Mouse (Mus musculus) colon, adult 2 months (tissue): ENCODE measurements around the gene Krtap26-1. TPM values are rescaled to one million over a fixed set of nuclear protein-coding genes. Genes with fewer than 3 reads are reported as not detected.

ENCODE experiments used
- polyA plus RNA-seq: library from polyadenylated mRNA; depleted of rRNA; stranded (reverse); fragments of >200 nt; gene quantifications from 2 replicates; pipeline ENCODE4 v1.2.3, GENCODE M21; 2012; rRNA removed

The Krtap26-1 gene
- 0.12 TPM in 1 of 2 replicates, not detected in the other for polyA plus RNA-seq

GRCm38 (mm10) chr16:88647358-88647846 lies at the start of gene Krtap26-1:
Krtap26-1 (minus strand) TSS chr16:88647796.

GRCm38 (mm10) chr16:88671571-88671970 lies 24.0 kb upstream of the Krtap26-1 start, which contains the start of gene Krtap27-1:
Krtap27-1 (minus strand) TSS chr16:88671671.

DNA sequence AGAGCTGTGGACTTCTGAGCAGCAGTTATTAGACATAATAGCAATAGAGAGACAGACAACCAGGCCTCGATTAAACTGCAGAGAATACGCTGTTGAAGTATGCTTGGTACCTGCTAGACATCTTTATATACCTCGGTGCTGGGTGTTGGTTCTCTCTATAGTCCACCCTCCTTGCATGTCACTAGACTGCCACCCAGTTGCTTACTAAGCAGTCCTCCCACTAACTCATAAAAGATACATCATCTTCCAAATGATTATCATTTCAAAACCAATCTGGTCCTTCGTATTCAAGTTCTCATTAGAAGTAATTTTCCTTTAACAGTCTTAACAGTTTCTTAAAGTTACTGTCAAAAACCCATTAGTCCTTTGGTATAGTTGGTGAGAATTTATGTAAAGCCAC lies 20.0 kb downstream of the Krtap26-1 start, which contains the start of gene 2310079G19Rik:
2310079G19Rik (minus strand) TSS at position 101 of the 400 bp plus-strand sequence.

DNA sequence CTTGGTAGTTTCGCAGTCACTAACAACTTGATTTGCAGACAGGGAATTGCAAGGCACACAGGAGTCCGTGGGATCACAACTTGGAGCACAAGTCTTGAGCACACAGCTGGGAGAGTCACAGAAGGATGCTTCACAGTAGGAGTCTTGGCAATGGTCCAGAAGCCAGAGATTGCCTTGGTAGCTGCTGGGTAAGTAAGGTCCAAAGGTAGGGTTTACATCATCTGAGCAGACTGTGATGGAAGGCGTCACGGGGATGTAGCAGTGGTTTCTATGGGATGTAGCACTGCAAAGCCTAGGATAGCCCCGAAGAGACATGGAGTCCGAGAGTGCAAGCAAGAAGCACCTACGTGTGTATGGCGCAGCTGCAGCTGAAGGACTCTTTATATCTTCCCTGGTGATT lies 35.7 kb downstream of the Krtap26-1 start, which contains the start of gene Krtap24-1:
Krtap24-1 (minus strand) TSS at position 358 of the 400 bp plus-strand sequence.

Other genes with a start within 250 kb of the Krtap26-1 start
- not detected in 2 replicates for gene Cldn17, start 140.8 kb downstream of the Krtap26-1 start, polyA plus RNA-seq
- 40.5 and 44.3 TPM in 2 replicates for gene Cldn8, start 84.6 kb downstream of the Krtap26-1 start, polyA plus RNA-seq
- not detected in 2 replicates for gene Krtap24-1, start 35.5 kb downstream of the Krtap26-1 start, polyA plus RNA-seq
- gene 2310079G19Rik, start 20.1 kb downstream of the Krtap26-1 start, polyA plus RNA-seq: 28.8 and 37.2 TPM in 2 replicates
- gene Krtap27-1, start 23.9 kb upstream of the Krtap26-1 start, polyA plus RNA-seq: not detected in 2 replicates
- gene 2310061N02Rik, start 60.2 kb upstream of the Krtap26-1 start, polyA plus RNA-seq: not detected in 2 replicates
- gene Krtap13-1, start 81.1 kb upstream of the Krtap26-1 start, polyA plus RNA-seq: not detected in 2 replicates
- 1.9 and 2.4 TPM in 2 replicates for gene Krtap13, start 103.8 kb upstream of the Krtap26-1 start, polyA plus RNA-seq
- 0.29 and 1.1 TPM in 2 replicates for gene 2310034C09Rik, start 111.1 kb upstream of the Krtap26-1 start, polyA plus RNA-seq
- gene 2310057N15Rik, start 126.4 kb upstream of the Krtap26-1 start, polyA plus RNA-seq: not detected in 2 replicates
- gene Gm5965, start 130.1 kb upstream of the Krtap26-1 start, polyA plus RNA-seq: not detected in 2 replicates
- gene Gm20741, start 164.4 kb upstream of the Krtap26-1 start, polyA plus RNA-seq: not detected in 2 replicates
- not detected in 2 replicates for gene Krtap15, start 172.4 kb upstream of the Krtap26-1 start, polyA plus RNA-seq
- gene Krtap14, start 178.3 kb upstream of the Krtap26-1 start, polyA plus RNA-seq: not detected in 2 replicates
- gene Krtap19-1, start 221.6 kb upstream of the Krtap26-1 start, polyA plus RNA-seq: not detected in 2 replicates
- gene Krtap19-2, start 226.5 kb upstream of the Krtap26-1 start, polyA plus RNA-seq: not detected in 2 replicates
- not detected in 2 replicates for gene Krtap19-3, start 230.2 kb upstream of the Krtap26-1 start, polyA plus RNA-seq
- not detected in 2 replicates for gene Krtap19-4, start 237.3 kb upstream of the Krtap26-1 start, polyA plus RNA-seq
- gene Krtap19-5, start 248.7 kb upstream of the Krtap26-1 start, polyA plus RNA-seq: not detected in 2 replicates